Comparison of ENCODE assay signal across 9 mouse cellular contexts in genomic region chr6:88136201-88136631, GRCm38 (mm10). TPM values are rescaled to one million over a fixed set of nuclear protein-coding genes. Genes with fewer than 3 reads are reported as not detected.
DNase-seq lines count a peak whose midpoint lies in the region; ATAC-seq and TF ChIP-seq lines count a peak whose summit lies in the region.
"Had no signal": no experiment of that assay in that cellular context is flagged by ENCODE, and none has a peak within 500 bp of the region (broad histone marks: within the 10 kb centered on the region; RNA-seq: fewer than 3 reads in every experiment).

No protein-coding gene starts in this region.

- H3K9ac ChIP-seq in liver, adult 2 months (ENCODE audit: low read depth, low read length) = no peak overlapping the region
- no peak overlapping the region for H3K9ac ChIP-seq in forebrain, embryonic 15.5 days (replicated peaks)

- H3K4me1 ChIP-seq in liver, adult 2 months (ENCODE audit: control insufficient read depth, insufficient read depth, low read length) = no peaks in the 10 kb centered on the region
- H3K4me1 ChIP-seq in forebrain, embryonic 15.5 days = peaks cover 19% of the 10 kb centered on the region

- H3K36me3 ChIP-seq in liver, adult 2 months (ENCODE audit: control insufficient read depth, insufficient read depth, low read length) = no peaks in the 10 kb centered on the region
- H3K36me3 ChIP-seq in forebrain, embryonic 15.5 days = no peaks in the 10 kb centered on the region

- DNase-seq in liver, adult 2 months (ENCODE audit: extremely low read depth, low read depth, low spot score) = peak; percentile 43
- DNase-seq in liver = no peak
- peak; percentile 24 for DNase-seq in kidney, adult 9 months
- peak; percentile 56 for DNase-seq in lung, postnatal 14 days
- peak; percentile 66 for DNase-seq in testis, postnatal 10 days (ENCODE audit: low spot score)
- no peak for DNase-seq in spleen, postnatal 4 days (ENCODE audit: low spot score in 2 of 2)
- DNase-seq in thymus, postnatal 4 days = no peak

- peak overlapping the region; percentile 46 for H3K4me2 ChIP-seq in forebrain, embryonic 15.5 days (replicated peaks)

- TF ChIP-seq CTCF in liver, adult 2 months (IDR thresholded peaks at IDR 0.05; ENCODE audit: low read depth, low read length) = no peak

- no peaks in the 10 kb centered on the region for H3K9me3 ChIP-seq in forebrain, embryonic 15.5 days

- WGBS in liver, adult 2 months = 3% methylated on average over 15 of the region's 15 CpGs
- 32% methylated on average over 15 of the region's 15 CpGs for WGBS in forebrain, embryonic 15.5 days

- no peaks in the 10 kb centered on the region for H3K79me2 ChIP-seq in liver, adult 2 months (ENCODE audit: control insufficient read depth, insufficient read depth, low read length)

- no peak for TF ChIP-seq POLR2A in liver, adult 2 months (IDR thresholded peaks at IDR 0.05; ENCODE audit: extremely low read depth, insufficient read depth, low read length)

- no peak overlapping the region for H3K27ac ChIP-seq in liver, adult 2 months (replicated peaks; ENCODE audit: insufficient read depth, low read depth, low read length)
- H3K27ac ChIP-seq in forebrain, embryonic 15.5 days (replicated peaks) = no peak overlapping the region

- peak overlapping the region; percentile 12; the same call in 1 of the 2 replicates for H3K4me3 ChIP-seq in liver, adult 2 months (ENCODE audit: insufficient read depth, low read depth, low read length)
- peak overlapping the region; percentile 25 for H3K4me3 ChIP-seq in forebrain, embryonic 15.5 days

- H3K27me3 ChIP-seq in liver, adult 2 months (ENCODE audit: control insufficient read depth, insufficient read depth, low read length) = peaks cover 5% of the 10 kb centered on the region; the same call in 1 of the 2 replicates
- H3K27me3 ChIP-seq in forebrain, embryonic 15.5 days = no peaks in the 10 kb centered on the region

- ATAC-seq in forebrain, embryonic 15.5 days (replicated peaks) = 0 out of 2 replicates have a peak, but pooled peaks have one; percentile 33
- ATAC-seq: Patski had no signal

RNA-seq across cellular contexts. Expression of gene Rpn1, which starts 51.9 kb away (rescaled TPM):
- total RNA-seq in liver, adult 2 months (2014; rRNA removed) = 124 and 153 TPM in 2 replicates
- polyA plus RNA-seq in liver, adult 2 months (2012; rRNA removed) = 121 and 149 TPM in 2 replicates
- polyA plus RNA-seq in forebrain, embryonic 15.5 days (2015; fragmentation: Nextera tagmentation; extraction: Ambion mirVana) = 246 and 262 TPM in 2 replicates

RNA-seq across cellular contexts. Expression of gene Gata2, which starts 57.5 kb away (rescaled TPM):
- 0.09 and 0.27 TPM in 2 replicates for total RNA-seq in liver, adult 2 months (2014; rRNA removed)
- 1.3 and 1.7 TPM in 2 replicates for polyA plus RNA-seq in liver, adult 2 months (2012; rRNA removed)
- polyA plus RNA-seq in forebrain, embryonic 15.5 days (2015; fragmentation: Nextera tagmentation; extraction: Ambion mirVana) = 2.1 and 2.7 TPM in 2 replicates

Comparison
In these comparisons a context has a peak if more than half of its experiments do, and no peak if none do; other contexts are left out.
1. DNase-seq: peak in liver, adult 2 months (single experiment), kidney, adult 9 months (single experiment), lung, postnatal 14 days (single experiment) and testis, postnatal 10 days (single experiment); none in liver (single experiment), spleen, postnatal 4 days (0 of 2) and thymus, postnatal 4 days (single experiment).